Mouse (Mus musculus) thymus, adult 2 months (tissue): ENCODE results near the gene Rhov.

ENCODE experiments used
- CTCF ChIP-seq: fragments of 200-500 bp; IDR thresholded peaks from 2 replicates; pipeline ENCODE4 v1.5.1; 2012; ENCODE audit warnings: mild to moderate bottlenecking, control low read depth, low read length, moderate library complexity, borderline replicate concordance; ENCODE audit not compliant: control insufficient read depth, poor library complexity, insufficient read depth; ENCODE audit errors: extremely low read depth
- POLR2A ChIP-seq: fragments of 200-500 bp; IDR thresholded peaks from 2 replicates; pipeline ENCODE4 v1.6.1; 2012; ENCODE audit warnings: mild to moderate bottlenecking, low read length, control low read depth, moderate library complexity; ENCODE audit not compliant: control insufficient read depth, poor library complexity, insufficient read depth; ENCODE audit errors: extremely low read depth

DNA sequence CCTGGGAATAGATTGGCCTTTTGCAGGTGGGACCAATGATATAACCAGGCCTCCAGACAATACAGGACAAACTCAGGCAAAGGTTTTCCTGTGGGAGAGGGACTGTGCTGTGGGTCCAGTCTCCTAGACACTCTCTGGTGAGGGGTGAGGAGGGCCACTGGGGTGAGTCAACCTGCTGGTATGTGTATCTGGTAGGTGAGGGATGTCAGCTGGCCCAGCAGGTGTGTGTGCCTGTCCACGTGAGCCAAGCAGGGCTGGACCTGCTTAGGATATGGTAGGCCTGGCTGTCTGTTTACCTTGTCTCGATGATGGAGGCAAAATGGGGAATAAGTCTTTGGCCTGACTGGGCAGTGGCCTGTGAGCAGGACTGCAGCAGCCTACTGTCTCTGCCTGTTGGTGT lies 32.4 kb downstream of the Rhov start:
- no peak for TF ChIP-seq CTCF
- TF ChIP-seq POLR2A, result no peak
